Mouse (Mus musculus): ENCODE measurements around the gene Nxn.

The Nxn gene

GRCm38 (mm10) chr11:76363636-76364035 lies 35.3 kb downstream of the Nxn start:
- DNase-seq (ENCODE audit: extremely low spot score, low spot score) = no peak

- DNase-seq (ENCODE audit: extremely low spot score, low spot score) = peak; percentile 67
Observed at GRCm38 (mm10) chr11:76363178-76363577, 35.8 kb downstream of the Nxn start.

- DNase-seq (ENCODE audit: extremely low spot score, low spot score) = no peak
Observed at GRCm38 (mm10) chr11:76361422-76361821, 37.5 kb downstream of the Nxn start.

- DNase-seq (ENCODE audit: extremely low spot score, low spot score) = no peak
Observed at GRCm38 (mm10) chr11:76360255-76360654, 38.7 kb downstream of the Nxn start.

- no peak for DNase-seq (ENCODE audit: extremely low spot score, low spot score)
Observed at GRCm38 (mm10) chr11:76358628-76359320, 40.2 kb downstream of the Nxn start.

GRCm38 (mm10) chr11:76357464-76357863 lies 41.5 kb downstream of the Nxn start:
- no peak for DNase-seq (ENCODE audit: extremely low spot score, low spot score)

- DNase-seq (ENCODE audit: extremely low spot score, low spot score) = no peak
Observed at GRCm38 (mm10) chr11:76356091-76356490, 42.8 kb downstream of the Nxn start.

GRCm38 (mm10) chr11:76355425-76355824 lies 43.5 kb downstream of the Nxn start:
- DNase-seq (ENCODE audit: extremely low spot score, low spot score) = no peak

GRCm38 (mm10) chr11:76352861-76353558 lies 45.9 kb downstream of the Nxn start:
- DNase-seq (ENCODE audit: extremely low spot score, low spot score) = no peak

- DNase-seq (ENCODE audit: extremely low spot score, low spot score) = peak; percentile 45
Observed at GRCm38 (mm10) chr11:76351624-76352011, 47.3 kb downstream of the Nxn start.

GRCm38 (mm10) chr11:76350931-76351623 lies 47.9 kb downstream of the Nxn start:
- DNase-seq (ENCODE audit: extremely low spot score, low spot score) = peak; percentile 39

- no peak for DNase-seq (ENCODE audit: extremely low spot score, low spot score)
Observed at GRCm38 (mm10) chr11:76349833-76350232, 49.1 kb downstream of the Nxn start.

- no peak for DNase-seq (ENCODE audit: extremely low spot score, low spot score)
Observed at GRCm38 (mm10) chr11:76347589-76347988, 51.4 kb downstream of the Nxn start.

GRCm38 (mm10) chr11:76343031-76343430 lies 55.9 kb downstream of the Nxn start:
- no peak for DNase-seq (ENCODE audit: extremely low spot score, low spot score)

- no peak for DNase-seq (ENCODE audit: extremely low spot score, low spot score)
Observed at GRCm38 (mm10) chr11:76341884-76342645, 56.9 kb downstream of the Nxn start.

- no peak for DNase-seq (ENCODE audit: extremely low spot score, low spot score)
Observed at GRCm38 (mm10) chr11:76341163-76341562, 57.8 kb downstream of the Nxn start.

GRCm38 (mm10) chr11:76339830-76340229 lies 59.1 kb downstream of the Nxn start:
- DNase-seq (ENCODE audit: extremely low spot score, low spot score) = no peak

GRCm38 (mm10) chr11:76339141-76339540 lies 59.8 kb downstream of the Nxn start:
- no peak for DNase-seq (ENCODE audit: extremely low spot score, low spot score)

- no peak for DNase-seq (ENCODE audit: extremely low spot score, low spot score)
Observed at GRCm38 (mm10) chr11:76338656-76339055, 60.3 kb downstream of the Nxn start.

- DNase-seq (ENCODE audit: extremely low spot score, low spot score) = no peak
Observed at GRCm38 (mm10) chr11:76337764-76338163, 61.2 kb downstream of the Nxn start.

GRCm38 (mm10) chr11:76337236-76337635 lies 61.7 kb downstream of the Nxn start:
- no peak for DNase-seq (ENCODE audit: extremely low spot score, low spot score)

GRCm38 (mm10) chr11:76336224-76336623 lies 62.7 kb downstream of the Nxn start:
- no peak for DNase-seq (ENCODE audit: extremely low spot score, low spot score)
